Mouse (Mus musculus) megakaryocyte, embryonic 14.5 days (primary cell): ENCODE results near the gene Alppl2.

Experiments
- FLI1 ChIP-seq: IDR thresholded peaks from 2 replicates; pipeline ENCODE4 v1.6.1; 2012; ENCODE audit warnings: low read length, inconsistent platforms, mixed read lengths
- GATA1 ChIP-seq: IDR thresholded peaks from 3 replicates; pipeline ENCODE4 v1.6.1; 2012; ENCODE audit warnings: mixed read lengths, low read length, inconsistent platforms, borderline replicate concordance

DNA sequence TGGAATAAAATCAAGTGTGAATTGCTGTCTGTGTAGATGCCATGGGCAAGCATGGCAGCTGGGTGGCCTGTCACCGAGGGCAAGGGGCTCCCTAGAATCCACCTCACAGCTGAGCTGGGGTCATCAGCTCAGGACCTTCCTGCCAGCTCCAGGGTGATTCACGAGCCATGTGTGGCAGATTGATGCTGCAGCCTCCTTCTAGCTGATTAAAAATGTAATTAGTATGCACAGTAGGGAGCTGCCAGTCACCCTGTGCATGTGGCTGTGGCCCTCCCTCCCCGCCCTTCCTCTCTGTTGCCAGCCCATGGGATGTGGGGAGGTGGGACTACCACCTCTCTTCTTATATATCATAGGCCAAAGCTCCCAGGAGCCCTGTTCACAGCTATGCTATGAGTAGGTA, 39.7 kb downstream of the Alppl2 start:
- no peak for TF ChIP-seq FLI1
- TF ChIP-seq GATA1, result no peak
